ENCODE assay signal across 13 mouse cellular contexts in the genomic region with DNA sequence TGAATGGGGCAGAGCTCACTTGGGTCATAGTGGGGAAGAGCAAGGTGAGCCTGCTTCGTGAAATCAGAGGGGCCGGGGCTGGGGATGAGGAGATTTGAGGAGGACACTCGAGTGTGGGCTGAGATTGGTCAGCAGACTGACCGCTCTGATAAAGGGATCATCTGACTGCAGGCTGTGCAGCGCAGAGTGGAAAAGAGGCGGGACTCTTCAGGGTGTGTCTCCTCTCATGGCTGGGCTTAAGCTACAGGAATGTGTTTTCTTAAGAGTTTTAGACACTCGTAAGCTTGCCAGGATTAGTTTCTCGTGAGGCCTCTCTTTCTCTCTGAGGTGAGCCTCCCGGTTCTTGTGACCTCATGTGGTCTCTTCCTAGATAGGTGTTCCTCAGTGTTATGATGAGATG. TPM values are rescaled to one million over a fixed set of nuclear protein-coding genes. Genes with fewer than 3 reads are reported as not detected.
DNase-seq lines count a peak whose midpoint lies in the region; ATAC-seq and TF ChIP-seq lines count a peak whose summit lies in the region.
"Not testable (repeated sequence)": the region's sequence is repeated elsewhere in the genome, so short reads cannot be mapped to it uniquely, and the experiment has no call there.
"Had no signal": no experiment of that assay in that cellular context is flagged by ENCODE, and none has a peak within 500 bp of the region (broad histone marks: within the 10 kb centered on the region; RNA-seq: fewer than 3 reads in every experiment).

No protein-coding gene starts in this region.

- not testable (repeated sequence) for H3K27ac ChIP-seq in embryonic facial prominence, embryonic 14.5 days (replicated peaks; ENCODE audit: low read depth, low read length); intestine, embryonic 15.5 days; intestine, embryonic 16.5 days (ENCODE audit: low read length); intestine, postnatal 0 days (ENCODE audit: low read depth, low read length); lung, postnatal 0 days (ENCODE audit: low read length); stomach, postnatal 0 days (replicated peaks)

- not testable (repeated sequence) for H3K4me3 ChIP-seq in embryonic facial prominence, embryonic 14.5 days (ENCODE audit: low read depth, low read length); intestine, embryonic 15.5 days (replicated peaks); intestine, embryonic 16.5 days (ENCODE audit: low read length); intestine, postnatal 0 days (ENCODE audit: low read depth, low read length); lung, postnatal 0 days (ENCODE audit: low read depth, low read length); stomach, postnatal 0 days (ENCODE audit: low read depth, low read length)

- peak; percentile 47 for ATAC-seq in embryonic facial prominence, embryonic 14.5 days (ENCODE audit: low read depth)
- ATAC-seq in intestine, embryonic 15.5 days = 0 out of 2 replicates have a peak, but pooled peaks have one; percentile 45
- ATAC-seq in intestine, embryonic 16.5 days = peak; percentile 48; the same call in 1 of the 2 replicates
- ATAC-seq in intestine, postnatal 0 days = peak; percentile 56; the same call in 1 of the 2 replicates
- ATAC-seq in lung, postnatal 0 days = peak; percentile 84
- peak; percentile 65 for ATAC-seq in stomach, postnatal 0 days (ENCODE audit: low FRiP score, low TSS enrichment)

- H3K9ac ChIP-seq in embryonic facial prominence, embryonic 14.5 days (ENCODE audit: low read depth, low read length); intestine, embryonic 15.5 days; intestine, embryonic 16.5 days (ENCODE audit: low read depth, low read length); intestine, postnatal 0 days (ENCODE audit: low read depth, low read length); lung, postnatal 0 days (replicated peaks; ENCODE audit: low read depth); stomach, postnatal 0 days (ENCODE audit: low read length): not testable (repeated sequence)

- no CpG with 5 or more reads among the region's 9 CpGs for WGBS in embryonic facial prominence, embryonic 14.5 days
- no CpG with 5 or more reads among the region's 9 CpGs for WGBS in intestine, embryonic 15.5 days
- WGBS in intestine, embryonic 16.5 days = no CpG with 5 or more reads among the region's 9 CpGs
- WGBS in intestine, postnatal 0 days = no CpG with 5 or more reads among the region's 9 CpGs
- no CpG with 5 or more reads among the region's 9 CpGs for WGBS in lung, postnatal 0 days
- no CpG with 5 or more reads among the region's 9 CpGs for WGBS in stomach, postnatal 0 days

- H3K9me3 ChIP-seq in embryonic facial prominence, embryonic 14.5 days (ENCODE audit: control insufficient read depth, low read length); intestine, embryonic 15.5 days; intestine, embryonic 16.5 days (ENCODE audit: control insufficient read depth, low read length); intestine, postnatal 0 days (ENCODE audit: control insufficient read depth); lung, postnatal 0 days (ENCODE audit: low read length); stomach, postnatal 0 days (ENCODE audit: control insufficient read depth, low read length): not testable (repeated sequence)

- not testable (repeated sequence) for H3K4me1 ChIP-seq in embryonic facial prominence, embryonic 14.5 days (ENCODE audit: control insufficient read depth, insufficient read depth, low read length); intestine, embryonic 15.5 days (replicated peaks); intestine, embryonic 16.5 days (ENCODE audit: control insufficient read depth, insufficient read depth, low read length); intestine, postnatal 0 days (replicated peaks; ENCODE audit: control insufficient read depth, insufficient read depth, low read length); lung, postnatal 0 days (ENCODE audit: insufficient read depth, low read depth, low read length); stomach, postnatal 0 days (replicated peaks; ENCODE audit: control insufficient read depth, insufficient read depth)

- not testable (repeated sequence) for H3K27me3 ChIP-seq in embryonic facial prominence, embryonic 14.5 days (replicated peaks; ENCODE audit: control insufficient read depth, insufficient read depth, low read length); intestine, embryonic 15.5 days (replicated peaks); intestine, embryonic 16.5 days (replicated peaks; ENCODE audit: control insufficient read depth, insufficient read depth, low read length); intestine, postnatal 0 days (replicated peaks; ENCODE audit: control insufficient read depth, insufficient read depth, low read length); lung, postnatal 0 days (replicated peaks; ENCODE audit: insufficient read depth, low read length); stomach, postnatal 0 days (ENCODE audit: control insufficient read depth, insufficient read depth, low read length)

- not testable (repeated sequence) for DNase-seq in embryonic facial prominence, embryonic 14.5 days (ENCODE audit: low spot score); lung, postnatal 0 days (ENCODE audit: low spot score); stomach, postnatal 0 days (ENCODE audit: low spot score)

- not testable (repeated sequence) for TF ChIP-seq EP300 in lung, postnatal 0 days (IDR thresholded peaks at IDR 0.05); stomach, postnatal 0 days (optimal IDR thresholded peaks at IDR 0.05)

- TF ChIP-seq CTCF in intestine, postnatal 0 days (IDR thresholded peaks at IDR 0.05; ENCODE audit: low read depth); lung, postnatal 0 days (IDR thresholded peaks at IDR 0.05); stomach, postnatal 0 days (IDR thresholded peaks at IDR 0.05; ENCODE audit: low read depth): not testable (repeated sequence)

- H3K36me3 ChIP-seq in embryonic facial prominence, embryonic 14.5 days (ENCODE audit: control insufficient read depth, insufficient read depth, low read length); intestine, embryonic 15.5 days; intestine, embryonic 16.5 days (ENCODE audit: control insufficient read depth, insufficient read depth, low read length); intestine, postnatal 0 days (ENCODE audit: control insufficient read depth, insufficient read depth); lung, postnatal 0 days (ENCODE audit: insufficient read depth, low read length); stomach, postnatal 0 days (ENCODE audit: control insufficient read depth, insufficient read depth, low read length): not testable (repeated sequence)

- not testable (repeated sequence) for H3K4me2 ChIP-seq in embryonic facial prominence, embryonic 14.5 days (ENCODE audit: low read depth, low read length); intestine, embryonic 15.5 days (replicated peaks); intestine, embryonic 16.5 days (ENCODE audit: low read depth, low read length); intestine, postnatal 0 days (replicated peaks; ENCODE audit: low read depth); lung, postnatal 0 days (replicated peaks; ENCODE audit: low read depth, low read length); stomach, postnatal 0 days (replicated peaks; ENCODE audit: low read depth)

RNA-seq across cellular contexts. Expression of gene Plac9a, which starts 21.1 kb away (rescaled TPM):
- polyA plus RNA-seq in embryonic facial prominence, embryonic 14.5 days (2014; fragmentation: Nextera tagmentation; extraction: Ambion mirVana) = 0.62 TPM in 1 of 2 replicates, not detected in the other
- polyA plus RNA-seq in intestine, embryonic 15.5 days (2015; fragmentation: Nextera tagmentation; extraction: Ambion mirVana) = 1.9 TPM in 1 of 2 replicates, not detected in the other
- polyA plus RNA-seq in intestine, embryonic 16.5 days (2015; fragmentation: Nextera tagmentation; extraction: Ambion mirVana) = 0.86 and 1.9 TPM in 2 replicates
- polyA plus RNA-seq in intestine, postnatal 0 days (2015; fragmentation: Nextera tagmentation; extraction: Ambion mirVana) = 0.46 and 1.3 TPM in 2 replicates
- polyA plus RNA-seq in lung, postnatal 0 days (2015; fragmentation: Nextera tagmentation; extraction: Ambion mirVana) = 5.1 and 13.2 TPM in 2 replicates
- polyA plus RNA-seq in stomach, postnatal 0 days (2015; fragmentation: Nextera tagmentation; extraction: Ambion mirVana) = 1.9 and 2.8 TPM in 2 replicates
- polyA plus RNA-seq: activated CD4-positive, CD25-positive, alpha-beta regulatory T cell, adult 4 months; brain, embryonic 14.5 days; CD4-positive, CD25-positive, alpha-beta regulatory T cell, adult 4 months; G1E; Patski had no signal

RNA-seq across cellular contexts. Expression of gene Anxa11, which starts 39.8 kb away (rescaled TPM):
- 27.6 and 30.2 TPM in 2 replicates for polyA plus RNA-seq in embryonic facial prominence, embryonic 14.5 days (2014; fragmentation: Nextera tagmentation; extraction: Ambion mirVana)
- polyA plus RNA-seq in intestine, embryonic 15.5 days (2015; fragmentation: Nextera tagmentation; extraction: Ambion mirVana) = 71.5 and 72.2 TPM in 2 replicates
- 95.3 and 105 TPM in 2 replicates for polyA plus RNA-seq in intestine, embryonic 16.5 days (2015; fragmentation: Nextera tagmentation; extraction: Ambion mirVana)
- 82.3 and 86.7 TPM in 2 replicates for polyA plus RNA-seq in intestine, postnatal 0 days (2015; fragmentation: Nextera tagmentation; extraction: Ambion mirVana)
- polyA plus RNA-seq in lung, postnatal 0 days (2015; fragmentation: Nextera tagmentation; extraction: Ambion mirVana) = 54.6 and 55.3 TPM in 2 replicates
- polyA plus RNA-seq in stomach, postnatal 0 days (2015; fragmentation: Nextera tagmentation; extraction: Ambion mirVana) = 60.6 and 67.3 TPM in 2 replicates

RNA-seq across cellular contexts. Expression of gene Tmem254a, which starts 45.7 kb away (rescaled TPM):
- 2.6 and 5.5 TPM in 2 replicates for polyA plus RNA-seq in embryonic facial prominence, embryonic 14.5 days (2014; fragmentation: Nextera tagmentation; extraction: Ambion mirVana)
- 4.1 and 7.7 TPM in 2 replicates for polyA plus RNA-seq in intestine, embryonic 15.5 days (2015; fragmentation: Nextera tagmentation; extraction: Ambion mirVana)
- polyA plus RNA-seq in intestine, embryonic 16.5 days (2015; fragmentation: Nextera tagmentation; extraction: Ambion mirVana) = 5.2 and 5.9 TPM in 2 replicates
- polyA plus RNA-seq in intestine, postnatal 0 days (2015; fragmentation: Nextera tagmentation; extraction: Ambion mirVana) = 4.7 and 5.0 TPM in 2 replicates
- polyA plus RNA-seq in lung, postnatal 0 days (2015; fragmentation: Nextera tagmentation; extraction: Ambion mirVana) = 4.5 and 4.6 TPM in 2 replicates
- polyA plus RNA-seq in stomach, postnatal 0 days (2015; fragmentation: Nextera tagmentation; extraction: Ambion mirVana) = 4.2 TPM in 2 replicates

RNA-seq across cellular contexts. Expression of gene Cphx1, which starts 56.3 kb away (rescaled TPM):
- polyA plus RNA-seq in embryonic facial prominence, embryonic 14.5 days (2014; fragmentation: Nextera tagmentation; extraction: Ambion mirVana) = not detected in 2 replicates
- polyA plus RNA-seq in intestine, embryonic 15.5 days (2015; fragmentation: Nextera tagmentation; extraction: Ambion mirVana) = 0.36 TPM in 1 of 2 replicates, not detected in the other
- 0.33 TPM in 1 of 2 replicates, not detected in the other for polyA plus RNA-seq in intestine, embryonic 16.5 days (2015; fragmentation: Nextera tagmentation; extraction: Ambion mirVana)
- 0.24 TPM in 1 of 2 replicates, not detected in the other for polyA plus RNA-seq in intestine, postnatal 0 days (2015; fragmentation: Nextera tagmentation; extraction: Ambion mirVana)
- 0.10 TPM in 1 of 2 replicates, not detected in the other for polyA plus RNA-seq in lung, postnatal 0 days (2015; fragmentation: Nextera tagmentation; extraction: Ambion mirVana)
- polyA plus RNA-seq in stomach, postnatal 0 days (2015; fragmentation: Nextera tagmentation; extraction: Ambion mirVana) = 0.05 and 0.10 TPM in 2 replicates
- polyA plus RNA-seq: activated CD4-positive, CD25-positive, alpha-beta regulatory T cell, adult 4 months; adrenal gland, adult 2 months; brain, embryonic 14.5 days; C2C12; CD4-positive, CD25-positive, alpha-beta regulatory T cell, adult 4 months; G1E had no signal
